ENCODE assay signal across 10 mouse cellular contexts in genomic region chr2:160237436-160238104, GRCm38 (mm10).
"Had no signal": no experiment of that assay in that cellular context is flagged by ENCODE, and none has a peak within 500 bp of the region (broad histone marks: within the 10 kb centered on the region; RNA-seq: fewer than 3 reads in every experiment).

No protein-coding gene starts in this region.

- H3K4me3 ChIP-seq: limb, embryonic 10.5 days; liver, embryonic 15.5 days; midbrain, embryonic 12.5 days had no signal

- DNase-seq: kidney, postnatal 4 days; lung, adult 2 months; spleen, adult 18-20 months; thymus, adult 18-20 months; thymus, postnatal 25 days had no signal

- H3K4me1 ChIP-seq: liver, embryonic 15.5 days; midbrain, embryonic 12.5 days had no signal

- ATAC-seq: lung, postnatal 0 days; midbrain, embryonic 16.5 days had no signal

- H3K27ac ChIP-seq: limb, embryonic 10.5 days; liver, embryonic 15.5 days; midbrain, embryonic 12.5 days had no signal
